ENCODE assay signal across 14 mouse cellular contexts in the genomic region with DNA sequence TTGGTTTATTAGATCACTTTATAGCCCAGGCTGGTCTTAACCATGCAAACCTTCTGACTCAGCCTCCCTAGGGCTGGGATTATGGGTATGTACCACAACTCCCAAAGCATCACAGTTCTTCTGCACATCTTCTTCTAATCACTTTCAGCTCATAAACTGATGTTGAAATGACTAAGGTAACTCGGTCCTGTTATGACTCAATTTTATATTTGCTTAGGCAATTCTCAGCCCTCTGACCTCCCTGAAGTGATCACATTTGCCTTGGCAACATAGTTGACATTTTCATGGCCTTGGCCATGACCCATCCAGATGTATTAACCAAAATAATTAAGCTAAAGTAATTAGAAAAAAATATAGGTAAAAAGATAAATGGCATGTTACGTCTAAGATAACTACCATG. TPM values are rescaled to one million over a fixed set of nuclear protein-coding genes. Genes with fewer than 3 reads are reported as not detected.
"Had no signal": no experiment of that assay in that cellular context is flagged by ENCODE, and none has a peak within 500 bp of the region (broad histone marks: within the 10 kb centered on the region; RNA-seq: fewer than 3 reads in every experiment).

No protein-coding gene starts in this region.

- DNase-seq: kidney, adult 9 months; kidney, postnatal 14 days; kidney, postnatal 4 days; left cerebral cortex, postnatal 4 days; liver, embryonic 13.5 days; lung, adult 2 months; lung, postnatal 14 days; lung, postnatal 4 days; midbrain, embryonic 14.5 days; thymus, adult 2 months; thymus, postnatal 14 days; thymus, postnatal 4 days had no signal

RNA-seq across cellular contexts. Expression of a gene that starts 59.5 kb away (rescaled TPM):
- total RNA-seq: megakaryocyte progenitor cell, adult 5-6 weeks; megakaryocyte-erythroid progenitor cell, adult 5-6 weeks had no signal
